Mouse (Mus musculus) heart, adult 11 months (tissue): ENCODE results near the gene St3gal3.

ENCODE experiments used
- DNase-seq: peaks from one replicate; pipeline ENCODE4 v3.0.0; 2022

St3gal3 gene

GRCm38 (mm10) chr4:118017021-118017805 lies 117.5 kb downstream of the St3gal3 start:
- DNase-seq, result peak; percentile 87

- DNase-seq, result peak; percentile 84
Measured at GRCm38 (mm10) chr4:118016323-118016911, 118.3 kb downstream of the St3gal3 start.

- peak; percentile 95 for DNase-seq
Measured at GRCm38 (mm10) chr4:118015636-118016035, 119.1 kb downstream of the St3gal3 start.

DNA sequence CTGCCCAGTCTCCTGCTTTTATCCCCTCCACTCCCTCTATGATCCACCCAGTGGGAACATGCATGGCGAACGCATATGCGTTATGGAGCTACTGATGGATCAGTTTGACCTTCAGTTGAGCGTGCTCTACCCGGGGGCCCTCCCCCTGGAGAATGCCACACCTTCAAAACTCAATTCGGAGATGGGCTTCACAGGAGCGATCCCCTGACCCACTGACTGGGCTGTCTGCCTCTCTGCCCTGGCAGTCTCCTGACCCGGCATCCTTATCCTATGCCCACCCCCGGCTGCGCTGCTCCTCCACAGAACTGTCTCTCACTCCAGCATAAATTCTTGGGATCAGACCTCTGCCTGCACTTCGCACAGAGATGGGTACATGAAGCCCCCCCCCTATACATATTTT lies 119.6 kb downstream of the St3gal3 start:
- DNase-seq, result peak; percentile 86

- peak; percentile 82 for DNase-seq
Measured at GRCm38 (mm10) chr4:118010661-118011173, 124.0 kb downstream of the St3gal3 start.

DNA sequence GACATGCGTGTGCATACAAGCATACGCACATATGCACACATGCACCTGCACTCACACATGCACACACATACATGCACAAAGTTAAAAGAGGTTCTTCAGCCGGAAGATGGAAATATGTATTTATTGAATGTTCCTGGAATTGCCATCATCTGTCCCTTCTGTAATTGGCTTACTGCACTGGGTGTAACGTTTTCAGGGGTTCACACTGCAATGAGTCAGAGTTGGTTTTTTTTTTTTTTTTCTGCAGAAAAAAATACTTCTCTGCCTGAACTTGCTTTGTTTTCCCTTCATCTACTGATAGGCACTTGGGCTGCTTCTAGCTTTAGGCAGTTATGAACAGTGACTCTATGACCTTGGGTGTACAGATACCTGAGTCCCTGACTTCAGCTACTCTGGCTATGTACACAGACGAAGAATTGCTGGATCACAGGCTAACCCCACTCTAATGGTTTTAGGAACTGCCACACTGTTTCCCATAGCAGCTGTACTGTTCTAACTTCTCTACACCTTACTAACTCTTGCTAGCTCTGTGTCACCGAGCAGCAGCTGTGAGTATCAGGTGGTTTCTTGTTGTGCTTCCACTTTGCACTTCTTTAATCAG lies 126.2 kb downstream of the St3gal3 start:
- DNase-seq, result peak; percentile 79

GRCm38 (mm10) chr4:118001355-118001754 lies 133.4 kb downstream of the St3gal3 start:
- peak; percentile 82 for DNase-seq

GRCm38 (mm10) chr4:118000605-118001208 lies 134.0 kb downstream of the St3gal3 start:
- DNase-seq, result peak; percentile 85

GRCm38 (mm10) chr4:117999951-118000350 lies 134.8 kb downstream of the St3gal3 start:
- peak; percentile 81 for DNase-seq

DNA sequence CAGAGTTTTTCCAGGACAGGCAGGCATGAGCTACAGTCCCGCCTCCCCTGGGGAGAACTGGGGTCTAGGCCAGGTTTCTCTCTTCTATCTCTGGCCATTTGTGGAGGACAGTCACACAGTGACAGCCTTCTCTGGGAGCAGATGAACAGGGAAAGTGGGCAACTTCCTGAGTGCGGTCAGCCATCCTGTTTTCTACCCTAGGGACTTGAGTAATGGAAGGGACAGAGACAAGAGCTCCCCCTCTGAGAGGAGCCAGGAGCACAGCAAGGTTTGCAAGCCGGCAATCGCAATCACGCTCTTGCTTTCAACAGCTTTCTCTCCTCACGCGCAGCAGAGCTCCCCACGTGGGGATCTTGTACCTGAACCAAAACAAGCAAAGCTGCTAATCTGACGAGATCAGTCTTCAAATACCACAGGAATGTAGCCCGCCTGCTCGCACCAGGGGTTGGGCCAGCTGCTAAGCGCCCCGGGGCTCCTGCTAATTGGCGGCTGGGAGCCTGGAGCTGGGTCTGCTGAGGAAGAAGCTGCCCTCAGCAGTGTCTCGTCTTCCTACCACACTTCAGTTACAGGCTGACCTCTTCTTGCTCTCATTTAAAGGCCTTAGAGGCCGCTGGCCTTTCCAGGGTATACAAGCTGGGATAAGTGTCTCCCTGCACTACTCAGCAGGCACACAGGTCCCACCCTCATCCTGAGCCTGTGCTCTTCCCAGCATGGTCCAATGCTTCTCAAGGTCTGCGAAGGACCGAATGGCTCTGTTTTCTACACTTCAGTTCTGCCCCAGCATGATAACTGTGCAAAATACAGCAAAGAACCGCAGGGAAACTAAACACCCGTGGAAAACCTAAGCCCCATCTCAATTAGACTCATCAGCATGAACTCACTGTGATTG lies 137.1 kb downstream of the St3gal3 start:
- DNase-seq, result peak; percentile 94

GRCm38 (mm10) chr4:117996701-117997100 lies 138.0 kb downstream of the St3gal3 start:
- peak; percentile 90 for DNase-seq

DNA sequence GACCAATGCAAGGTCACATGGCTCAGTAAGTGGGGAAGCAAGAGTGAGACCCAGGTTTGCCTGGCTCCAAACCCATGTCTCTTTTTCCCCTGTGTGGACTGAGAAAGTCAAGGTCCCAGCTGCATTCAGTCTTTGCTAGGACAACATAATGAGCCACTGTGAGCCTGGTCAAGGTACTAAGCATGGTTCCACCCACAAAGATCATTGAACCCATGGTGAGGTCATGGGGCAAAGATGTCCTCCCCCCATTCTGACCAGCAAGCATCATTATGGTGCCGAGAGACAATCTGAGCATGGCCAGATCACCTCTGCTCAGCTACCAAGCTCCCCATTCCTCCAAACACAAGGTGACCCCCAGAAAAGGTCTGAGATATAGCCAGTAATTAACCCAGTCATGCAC lies 139.3 kb downstream of the St3gal3 start:
- peak; percentile 73 for DNase-seq

- peak; percentile 85 for DNase-seq
Measured at GRCm38 (mm10) chr4:117993421-117993820, 141.3 kb downstream of the St3gal3 start.

DNA sequence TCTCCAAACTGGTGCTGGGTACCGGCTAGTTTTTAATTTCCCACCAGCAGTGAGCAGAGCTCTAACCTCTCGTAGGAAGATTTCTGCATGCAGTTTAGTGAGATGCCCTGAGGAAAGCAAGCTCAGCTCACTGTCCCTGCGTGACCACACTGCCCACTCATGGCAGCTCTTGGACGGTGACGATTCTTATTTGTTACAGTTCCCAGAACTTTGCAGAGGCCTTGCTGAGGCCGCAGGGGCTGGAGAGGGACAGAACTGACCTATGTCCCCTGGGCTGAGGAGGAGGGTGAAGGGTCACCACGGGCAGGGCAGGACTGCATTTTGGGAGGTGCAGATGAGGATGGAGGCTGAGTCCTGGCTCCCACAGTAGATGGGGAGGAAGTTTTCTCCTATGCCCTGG lies 141.8 kb downstream of the St3gal3 start:
- peak; percentile 76 for DNase-seq

DNA sequence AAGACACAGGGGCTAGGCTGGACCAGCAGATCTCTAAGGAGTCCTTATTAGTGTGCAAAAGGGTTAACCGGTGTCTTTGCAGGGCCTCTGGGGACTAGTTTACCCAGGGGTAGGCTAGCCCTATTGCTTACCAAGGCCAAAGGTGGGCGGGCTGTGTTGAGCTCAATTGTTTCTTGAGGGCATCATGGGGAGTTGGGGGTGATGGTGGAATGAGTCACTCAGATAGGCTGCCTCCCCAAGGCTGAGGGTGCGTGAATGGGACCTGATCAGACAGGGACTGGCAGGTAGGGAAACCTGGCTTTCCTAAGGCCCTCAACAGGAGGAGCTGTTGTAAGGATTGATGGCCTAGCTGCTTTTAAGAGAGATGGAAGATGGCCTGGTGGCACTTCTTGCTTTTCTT lies 142.7 kb downstream of the St3gal3 start:
- DNase-seq, result peak; percentile 87

- peak; percentile 74 for DNase-seq
Measured at GRCm38 (mm10) chr4:117991055-117991627, 143.6 kb downstream of the St3gal3 start.

- DNase-seq, result peak; percentile 37
Measured at GRCm38 (mm10) chr4:117990571-117990970, 144.1 kb downstream of the St3gal3 start.

DNA sequence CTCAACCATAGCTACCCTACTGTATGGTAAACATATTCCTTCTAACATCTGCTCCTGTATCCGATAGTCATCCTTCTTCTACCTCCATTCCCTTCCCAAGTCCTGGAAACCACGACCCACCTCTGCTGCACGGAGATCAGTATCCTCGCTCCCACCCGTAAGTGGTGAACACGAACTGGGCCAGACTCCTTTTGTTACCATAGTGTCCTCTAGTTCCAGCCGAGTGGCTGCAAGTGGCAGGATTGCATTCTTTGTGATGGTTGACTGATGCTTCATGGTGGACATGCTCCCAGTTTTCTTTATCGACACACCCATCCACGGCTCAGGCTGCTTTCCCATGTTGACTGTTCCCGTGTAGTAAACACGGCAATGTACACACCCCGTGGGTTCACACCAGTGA lies 144.9 kb downstream of the St3gal3 start:
- peak; percentile 81 for DNase-seq

GRCm38 (mm10) chr4:117986766-117987165 lies 147.9 kb downstream of the St3gal3 start:
- DNase-seq, result no peak

GRCm38 (mm10) chr4:117984993-117985587 lies 149.6 kb downstream of the St3gal3 start:
- peak; percentile 88 for DNase-seq

DNA sequence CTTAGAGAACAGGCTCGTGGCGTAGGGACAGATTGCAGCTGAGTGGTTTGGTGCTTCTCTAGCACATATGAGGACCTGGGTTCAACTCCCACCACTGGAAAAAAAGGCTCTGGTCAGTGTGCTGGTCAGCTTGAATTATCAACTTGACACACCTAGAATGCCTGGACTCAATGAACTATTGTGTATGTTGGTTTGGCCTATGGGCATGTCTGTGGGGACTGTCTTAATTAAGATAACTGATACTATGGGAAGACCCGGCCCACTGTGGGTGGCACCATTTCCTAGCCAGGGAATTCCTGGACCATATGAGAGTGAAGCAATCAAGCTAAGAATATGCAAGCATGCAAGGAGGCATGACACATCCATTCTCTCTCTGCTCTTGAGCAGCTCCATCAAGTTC lies 150.5 kb downstream of the St3gal3 start:
- DNase-seq, result peak; percentile 75
